Mouse (Mus musculus): ENCODE measurements around the gene Rasa2.
A peak's percentile ranks its signal among the peaks of the same experiment; 100 is the strongest.

Rasa2 gene

DNA sequence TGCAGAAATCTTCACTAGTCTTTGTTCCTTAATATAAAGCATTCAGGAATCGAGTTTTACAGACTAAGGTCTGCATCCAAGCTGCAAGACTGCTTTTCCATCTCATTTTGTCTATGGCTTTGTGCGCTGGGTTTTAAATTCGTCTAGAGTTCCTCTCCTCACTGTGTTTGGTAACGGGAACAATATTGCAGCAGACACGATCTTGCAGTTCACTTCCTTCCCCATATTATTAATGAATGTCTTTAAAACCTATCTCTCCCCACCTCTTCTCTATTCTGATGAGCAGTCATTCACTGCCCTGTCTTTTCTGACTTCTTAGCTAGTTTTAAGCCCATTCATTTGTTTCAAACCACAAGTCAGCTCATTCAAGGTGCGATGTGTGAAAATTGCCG lies 5.7 kb upstream of the Rasa2 start:
- DNase-seq: no peak

DNA sequence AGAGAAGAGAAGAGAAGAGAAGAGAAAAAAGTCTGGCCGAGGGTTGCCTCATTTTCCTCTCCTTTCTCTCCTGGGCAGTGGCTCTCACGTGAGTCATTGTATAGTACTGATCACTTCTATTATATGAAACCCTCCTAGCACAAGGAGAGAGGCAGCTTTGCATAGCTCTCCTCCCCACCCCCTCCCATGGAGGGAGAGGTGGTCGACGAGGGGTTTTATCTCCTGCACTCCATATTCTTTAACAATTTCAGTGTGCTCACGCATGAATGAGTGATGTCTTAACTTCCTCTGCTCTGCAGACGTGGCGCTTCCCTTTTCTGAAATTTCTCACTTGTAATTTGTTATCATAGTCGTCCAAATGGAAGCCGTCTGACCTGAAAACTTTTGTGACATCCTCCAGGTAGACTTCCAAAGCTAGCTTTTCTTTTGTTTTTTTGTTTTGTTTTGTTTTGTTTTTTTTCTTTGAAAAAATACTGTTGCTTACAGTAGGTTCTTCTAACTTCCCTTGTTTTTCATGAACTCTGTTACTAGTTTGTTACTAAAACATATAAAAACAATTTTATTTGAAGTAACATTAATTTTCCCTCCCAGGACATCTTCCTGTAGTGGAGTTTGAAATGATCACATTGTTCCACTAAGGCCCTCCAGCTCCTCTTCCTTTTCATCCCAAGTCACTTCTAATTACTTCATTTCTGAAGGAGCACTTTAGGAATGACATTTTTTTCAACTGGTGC lies 5.2 kb upstream of the Rasa2 start:
- no peak for DNase-seq

- DNase-seq: no peak
Observed at GRCm38 (mm10) chr9:96635899-96636298, 4.5 kb upstream of the Rasa2 start.

GRCm38 (mm10) chr9:96635176-96635575 lies 3.8 kb upstream of the Rasa2 start:
- no peak for DNase-seq

DNA sequence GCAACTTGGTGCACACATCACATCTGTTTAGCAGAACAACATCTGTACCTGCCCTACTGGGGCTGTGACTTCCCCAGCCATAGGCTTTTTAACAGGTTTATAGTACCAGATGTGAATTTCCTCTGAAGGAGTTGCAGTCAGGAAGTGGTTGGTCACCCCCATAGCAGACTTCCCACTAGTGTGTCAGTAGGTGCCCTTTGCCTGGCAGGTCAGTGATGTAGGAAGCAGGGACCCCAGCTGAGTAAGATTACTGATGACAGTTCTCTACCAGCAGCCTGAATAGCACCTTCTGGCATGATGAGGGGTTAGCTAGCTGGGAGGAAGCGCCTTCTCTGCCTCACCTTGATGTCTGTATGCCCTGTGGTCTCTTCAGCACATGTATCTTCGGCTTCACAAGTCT lies 2.4 kb upstream of the Rasa2 start:
- DNase-seq: no peak

DNA sequence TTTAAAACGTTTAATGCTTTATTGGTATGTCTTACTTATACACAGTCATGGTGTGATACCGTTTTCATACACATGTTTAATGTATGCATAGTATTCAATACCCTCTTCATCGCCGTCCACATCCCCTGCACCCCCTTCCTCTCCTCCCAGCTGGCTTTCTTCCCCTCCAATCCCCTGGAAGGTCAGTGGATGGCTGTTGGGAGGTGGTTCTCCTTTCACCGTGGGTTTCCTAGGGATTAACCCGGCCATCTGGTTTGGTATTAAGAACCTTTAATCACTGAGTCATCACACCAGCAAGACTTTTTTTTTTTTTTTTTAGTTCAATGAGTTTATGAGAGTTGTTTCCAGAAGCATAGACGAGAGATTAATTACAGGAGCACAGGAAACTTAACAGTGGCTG lies 1.3 kb upstream of the Rasa2 start:
- no peak for DNase-seq

DNA sequence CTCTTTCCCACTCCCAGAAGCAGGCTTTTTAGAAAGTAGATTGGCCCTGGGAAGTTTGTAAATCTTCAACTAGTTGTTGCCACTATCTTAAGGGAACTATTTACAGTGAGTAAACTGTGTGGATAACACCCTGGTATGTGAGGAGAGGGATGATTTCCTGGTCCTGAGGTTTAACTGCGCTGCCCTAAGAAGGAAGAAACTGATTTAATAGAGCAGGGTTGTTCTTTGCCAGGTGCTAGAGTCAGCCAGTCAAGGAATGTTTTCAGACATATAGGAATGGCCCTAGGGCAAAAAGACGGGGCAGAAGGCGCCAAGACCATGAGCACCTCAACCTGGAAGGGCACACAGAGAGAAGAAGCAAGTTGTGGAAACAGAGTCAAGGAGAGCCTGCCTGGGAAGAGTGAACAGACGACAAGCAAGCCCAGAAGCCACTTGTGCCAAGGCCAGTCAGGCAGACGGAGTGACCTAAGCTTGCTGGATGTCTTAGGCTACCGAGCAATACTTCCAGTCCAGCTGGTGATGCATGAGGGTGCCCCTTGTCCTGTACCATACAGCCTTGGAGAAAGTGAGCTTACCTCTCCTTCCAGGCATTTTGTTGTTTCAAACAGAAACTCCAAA lies 765 bp upstream of the Rasa2 start:
- DNase-seq: peak in 1 of 2 experiments; percentile 39

DNA sequence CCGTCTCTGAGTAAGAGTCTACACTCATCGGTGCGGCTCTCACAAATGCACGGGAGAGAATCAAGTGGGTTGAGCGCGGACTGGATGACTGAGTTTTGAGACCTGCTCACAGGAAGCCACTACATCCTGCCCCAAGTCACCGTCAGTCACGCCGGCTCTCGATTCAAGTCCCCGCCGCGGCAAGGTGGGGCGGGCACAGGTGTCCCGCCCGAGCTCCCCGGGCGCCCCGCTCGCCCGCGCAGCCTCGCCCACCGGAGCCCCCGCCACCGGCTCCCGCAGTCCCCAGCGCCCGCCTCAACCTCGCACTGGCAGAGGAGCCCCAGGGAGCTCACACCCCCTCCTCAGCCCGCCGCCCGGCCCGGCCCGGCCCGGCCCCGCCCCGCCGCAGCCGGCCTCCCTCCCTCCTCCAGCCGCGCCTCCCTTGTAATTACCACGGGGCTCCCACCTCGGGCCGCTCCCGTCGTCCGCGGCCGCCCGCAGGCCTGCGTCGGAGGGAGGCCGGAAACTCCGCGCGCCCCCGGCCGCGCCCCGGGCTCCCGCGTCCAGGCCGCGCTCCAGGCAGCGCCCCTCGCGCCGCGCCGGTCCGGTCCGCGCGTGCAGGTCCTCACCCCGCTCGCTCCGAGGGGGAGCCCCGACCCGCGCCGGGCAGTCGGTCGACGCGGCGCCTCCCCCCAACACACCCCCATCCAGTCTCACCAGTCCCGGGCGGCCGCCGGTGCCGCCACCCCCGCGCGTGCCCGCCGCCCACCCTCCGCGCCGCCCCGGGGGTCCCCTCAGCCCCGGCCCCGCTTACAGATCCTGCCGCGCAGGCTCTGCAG lies 637 bp downstream of the Rasa2 start:
- DNase-seq: peak; percentile 71

DNA sequence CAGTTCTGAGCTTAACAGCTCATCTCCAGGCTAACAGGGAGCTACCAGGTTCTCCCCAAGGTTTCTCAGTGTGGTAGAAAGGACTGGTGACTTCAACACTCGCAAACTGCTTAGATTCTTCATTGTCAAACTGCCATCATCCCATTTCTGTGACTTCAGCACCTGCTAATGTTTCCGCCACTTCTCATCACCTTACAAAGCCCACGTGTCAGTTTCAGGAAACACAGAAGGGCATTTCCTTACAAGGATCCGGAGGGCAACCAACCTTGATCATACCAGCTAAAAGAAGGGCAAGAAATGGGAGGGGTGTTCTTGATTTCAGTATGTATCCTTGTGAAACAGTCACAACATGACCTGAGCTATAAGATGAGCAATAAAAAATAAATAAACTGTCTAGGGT lies 2.3 kb downstream of the Rasa2 start:
- DNase-seq: no peak

DNA sequence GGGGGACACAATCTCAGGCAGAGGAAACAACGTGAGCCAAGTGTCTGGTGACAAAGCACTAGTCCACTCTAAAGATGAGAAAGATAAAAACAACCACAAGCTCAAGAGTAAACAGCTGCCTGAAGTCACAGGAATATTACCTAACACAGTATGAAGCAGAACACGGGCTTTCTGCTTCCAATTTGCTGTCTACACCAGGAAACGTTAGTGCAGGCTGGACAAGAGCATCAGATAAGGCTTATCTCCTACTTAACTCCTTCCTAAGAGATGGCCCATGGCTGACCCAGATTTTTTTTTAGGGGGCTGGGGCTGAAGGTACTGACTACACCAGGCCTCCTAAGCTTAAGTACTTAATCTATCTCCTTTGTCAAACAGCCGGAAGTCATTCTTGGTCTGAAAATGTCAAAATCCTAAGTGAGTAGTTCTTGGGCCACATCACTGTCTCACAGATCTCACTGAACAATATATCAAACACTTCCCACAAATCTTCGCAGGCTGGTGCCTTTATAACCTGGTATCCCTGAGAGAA lies 3.8 kb downstream of the Rasa2 start:
- DNase-seq: no peak

DNA sequence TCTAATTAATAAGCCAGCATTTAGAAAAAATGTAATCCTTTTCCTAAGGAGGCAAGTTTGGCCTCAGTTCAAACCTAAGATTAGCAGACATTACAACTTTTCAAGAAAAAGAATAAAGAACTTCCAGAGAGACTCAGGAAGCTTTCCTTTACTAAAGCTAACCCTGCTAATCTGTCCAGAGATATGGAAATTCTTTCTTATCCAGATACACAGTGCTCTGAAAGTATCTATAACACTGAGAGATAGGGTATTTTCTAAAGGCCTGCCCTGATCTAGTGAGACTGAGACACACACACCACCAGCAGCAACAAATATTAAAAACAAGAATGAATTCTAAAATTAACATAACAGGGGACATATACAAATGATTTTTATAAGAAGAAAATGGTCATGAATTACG lies 4.4 kb downstream of the Rasa2 start:
- DNase-seq: no peak

GRCm38 (mm10) chr9:96618448-96619176 lies 12.8 kb downstream of the Rasa2 start:
- no peak for DNase-seq

DNA sequence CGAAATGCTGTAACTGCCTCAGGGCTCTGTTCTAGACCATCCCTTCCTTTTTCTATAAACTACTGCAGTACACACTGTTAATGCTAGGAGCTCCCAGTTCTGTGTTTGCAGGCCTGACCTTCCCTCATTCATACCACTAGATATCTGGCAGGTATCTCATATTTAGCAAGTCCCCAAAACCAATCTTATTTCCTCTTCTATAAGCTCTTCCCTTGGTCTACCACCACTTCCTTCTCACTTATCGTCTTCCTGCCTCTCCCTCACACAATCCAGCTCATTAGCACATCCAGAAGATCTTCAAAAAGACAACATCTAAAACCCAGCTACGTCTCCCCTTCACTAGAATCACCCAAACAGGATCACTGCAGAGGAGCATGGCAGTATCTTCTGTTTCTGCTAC lies 19.1 kb downstream of the Rasa2 start:
- DNase-seq: no peak

- DNase-seq: no peak
Observed at GRCm38 (mm10) chr9:96611693-96612293, 19.6 kb downstream of the Rasa2 start.

- DNase-seq: no peak
Observed at GRCm38 (mm10) chr9:96610813-96611212, 20.6 kb downstream of the Rasa2 start.

- no peak for DNase-seq
Observed at GRCm38 (mm10) chr9:96603416-96603815, 28.0 kb downstream of the Rasa2 start.

DNA sequence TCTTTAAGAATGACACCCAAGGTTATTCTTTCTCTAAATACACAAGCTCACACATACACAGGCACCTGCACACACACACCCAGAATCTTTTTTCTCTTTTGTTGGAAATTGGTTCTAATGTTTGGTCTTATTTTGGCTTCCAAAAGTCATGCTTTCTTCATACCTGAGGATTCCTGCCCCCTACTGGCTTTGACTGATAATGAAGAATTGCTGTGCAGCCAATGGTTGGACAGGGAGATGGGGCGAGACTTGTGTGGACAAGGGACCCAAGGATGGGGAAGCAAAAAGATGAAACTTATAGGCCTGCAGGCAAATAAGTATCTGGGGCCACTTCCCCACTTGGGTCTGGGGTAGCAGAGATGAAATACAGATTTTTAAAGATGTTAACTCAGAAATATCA lies 33.5 kb downstream of the Rasa2 start:
- no peak for DNase-seq

- DNase-seq: no peak
Observed at GRCm38 (mm10) chr9:96592670-96593600, 38.5 kb downstream of the Rasa2 start.

DNA sequence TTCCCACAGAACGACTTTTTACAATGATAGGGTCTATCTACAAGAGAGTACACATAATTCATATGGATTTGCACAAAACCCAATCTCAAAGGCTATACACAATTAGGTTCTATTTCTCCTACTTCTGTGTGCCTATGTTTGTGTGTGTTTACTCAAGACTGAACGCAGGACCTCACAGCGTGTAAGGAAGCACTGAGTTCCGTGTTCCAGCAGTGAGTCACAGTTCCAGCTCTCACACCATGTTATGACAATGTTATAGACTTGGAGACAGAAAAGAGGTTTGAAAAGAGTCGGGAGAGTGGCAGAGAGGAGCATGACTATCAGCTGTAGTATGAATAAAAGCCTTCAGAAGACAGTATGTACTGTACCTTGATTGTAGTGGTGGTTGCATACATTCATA lies 42.1 kb downstream of the Rasa2 start:
- DNase-seq: no peak

DNA sequence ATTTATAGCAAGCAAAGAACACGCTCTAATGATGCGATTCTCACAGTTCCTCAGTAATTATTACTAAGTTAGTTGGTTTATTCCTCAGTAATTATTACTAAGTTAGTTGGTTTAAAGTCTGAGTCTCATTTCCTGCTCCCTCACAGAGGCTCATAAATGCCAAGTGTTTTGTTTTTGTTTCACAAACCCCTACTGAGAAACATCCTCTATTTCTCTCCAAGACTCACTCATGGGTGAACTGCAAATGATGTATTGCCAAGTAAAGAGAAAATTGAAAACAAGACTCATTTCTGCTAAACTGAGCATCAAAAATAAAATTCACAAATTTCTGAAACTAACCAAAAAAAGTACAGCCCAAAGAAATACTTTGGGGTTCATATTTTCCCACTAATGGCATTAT lies 47.9 kb downstream of the Rasa2 start:
- no peak for DNase-seq

DNA sequence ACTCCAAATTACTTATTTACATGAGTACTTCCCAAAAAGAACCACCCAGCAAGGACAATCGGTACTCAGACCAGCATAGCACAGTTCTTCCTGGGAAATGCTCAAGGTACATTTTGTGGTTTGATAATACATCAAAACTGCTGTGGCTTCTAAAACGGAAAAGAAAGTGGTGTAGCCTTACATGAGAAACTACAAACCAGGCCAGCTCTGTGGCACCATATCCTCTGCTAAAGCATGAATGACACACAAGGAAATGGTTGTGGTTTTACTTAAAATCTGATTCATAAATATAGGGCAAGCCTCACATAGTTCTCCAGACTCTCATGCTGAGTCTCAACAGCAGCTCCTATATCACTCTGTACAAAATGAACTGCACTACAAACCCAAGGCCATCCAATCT lies 48.3 kb downstream of the Rasa2 start:
- DNase-seq: no peak

Measured in cerebellum, postnatal 25 days (tissue).